Mouse (Mus musculus) adipocyte (in vitro differentiated cells): ENCODE measurements at regions not wholly inside any gene's neighbourhood (a gene's known extent, or its start where the extent isn't known, plus 50 kb on each side); places are given as distances from the start of the nearest gene placed in this dataset.
"Not testable (repeated sequence)": the region's sequence is repeated elsewhere in the genome, so short reads cannot be mapped to it uniquely, and the experiment has no call there.

Experiments
- DNase-seq: peaks from one replicate; pipeline ENCODE4 v3.0.0-alpha.2; 2016; ENCODE audit warnings: low spot score

DNA sequence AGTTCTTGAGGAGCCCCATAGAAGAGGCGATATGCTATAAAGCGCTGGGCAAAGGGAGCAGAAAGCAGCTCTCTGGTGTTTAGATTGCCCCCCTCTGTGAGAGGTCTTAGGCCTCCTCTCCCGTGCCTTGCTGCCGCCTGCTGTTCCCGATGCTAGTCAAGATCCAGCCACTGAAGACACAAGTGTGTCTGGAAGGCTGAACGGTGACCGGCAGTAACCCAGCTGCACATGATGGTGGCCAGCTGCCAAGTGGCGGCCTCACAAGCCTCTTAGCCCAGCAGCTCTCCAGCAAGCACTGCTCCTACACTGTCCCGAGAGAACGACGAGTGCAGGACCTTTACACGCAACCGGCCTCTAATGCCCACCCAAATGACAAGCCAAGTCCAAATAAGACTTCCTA is 104.1 kb upstream of the Abca1 start:
- peak; percentile 91 for DNase-seq

DNA sequence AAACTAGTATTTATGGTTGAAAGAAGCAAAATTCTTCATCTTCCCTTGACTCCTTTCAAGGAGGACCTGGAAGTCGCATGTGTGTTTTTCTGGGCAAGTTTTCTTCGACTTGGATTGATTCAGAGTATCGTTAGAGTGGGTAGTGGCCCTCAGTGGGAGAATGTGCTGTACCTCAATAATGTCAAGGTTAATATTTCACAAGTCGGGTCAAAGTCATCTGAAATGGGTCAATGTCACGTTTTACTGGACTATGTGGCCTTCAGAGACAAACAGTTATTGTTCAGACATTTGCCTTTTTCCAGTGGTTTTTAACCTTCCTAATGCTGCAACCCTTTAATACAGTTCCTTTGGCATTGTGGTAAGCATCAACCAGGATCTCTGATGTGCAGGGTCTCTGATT is 102.8 kb upstream of the Abca1 start:
- no peak for DNase-seq

DNA sequence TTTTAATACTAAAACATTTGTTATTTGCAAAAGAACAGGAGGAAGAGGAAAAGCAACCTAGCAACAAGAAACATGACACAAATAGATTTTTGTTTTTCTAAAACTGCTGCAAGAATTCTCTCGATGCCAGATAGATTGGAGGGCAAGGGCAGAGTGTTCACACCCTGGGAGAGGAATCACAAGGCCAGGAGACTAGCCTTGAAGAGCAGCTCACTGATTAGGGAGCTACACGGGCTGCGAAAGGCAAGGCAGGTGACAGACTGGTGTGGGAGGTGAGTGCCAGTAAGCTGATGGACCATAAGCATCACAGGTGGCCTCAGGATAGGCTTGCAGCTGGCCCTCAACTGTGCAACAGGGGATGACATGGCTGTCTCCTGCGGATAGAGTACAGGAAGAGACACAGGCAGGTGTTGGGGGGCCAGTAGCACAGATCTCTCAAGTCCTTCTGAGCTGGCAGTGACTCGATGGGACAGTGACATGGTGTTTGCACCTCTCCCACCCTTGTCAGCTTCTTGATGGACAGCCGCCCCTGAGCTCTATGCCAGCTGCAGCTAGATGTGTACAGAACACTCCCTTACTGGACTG is 102.0 kb upstream of the Abca1 start:
- DNase-seq = peak; percentile 71

DNA sequence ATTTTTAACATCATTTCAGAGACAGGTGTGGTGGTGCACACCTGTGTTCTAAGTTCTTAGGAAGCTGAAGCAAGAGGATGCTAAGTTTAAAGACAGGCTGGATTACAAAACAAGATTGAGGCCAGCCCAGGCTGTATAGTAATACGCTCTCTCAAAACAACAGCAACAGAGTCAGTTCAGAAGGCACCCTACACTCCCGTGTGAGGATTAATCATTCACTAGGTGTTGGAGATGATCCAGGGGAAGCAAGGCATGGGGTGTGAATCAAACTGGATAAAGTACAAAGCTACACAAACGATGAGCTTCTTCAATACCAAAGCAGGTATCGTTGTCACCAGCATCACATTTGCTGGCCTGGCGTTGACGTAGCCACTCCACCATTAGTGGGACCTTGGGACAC is 99.3 kb upstream of the Abca1 start:
- no peak for DNase-seq

DNA sequence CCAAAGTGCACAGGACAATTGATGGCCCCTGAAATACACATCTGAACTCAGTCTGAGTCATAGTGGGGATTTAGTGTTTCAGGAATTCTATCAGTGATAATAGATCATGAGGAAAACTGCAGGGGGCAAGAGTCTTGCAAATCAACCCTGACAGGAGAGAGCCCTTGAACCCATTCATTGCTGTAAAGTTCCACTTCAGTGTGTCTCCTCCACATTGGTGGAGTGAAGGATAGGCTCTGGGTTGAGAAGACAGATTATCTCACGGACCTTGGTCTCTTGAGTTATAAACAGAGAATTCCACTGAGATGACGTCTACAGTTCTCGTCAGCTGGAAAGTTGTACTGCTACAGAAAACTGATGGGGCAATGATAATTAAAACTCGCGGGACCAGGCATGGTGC is 97.3 kb upstream of the Abca1 start:
- DNase-seq = no peak

DNA sequence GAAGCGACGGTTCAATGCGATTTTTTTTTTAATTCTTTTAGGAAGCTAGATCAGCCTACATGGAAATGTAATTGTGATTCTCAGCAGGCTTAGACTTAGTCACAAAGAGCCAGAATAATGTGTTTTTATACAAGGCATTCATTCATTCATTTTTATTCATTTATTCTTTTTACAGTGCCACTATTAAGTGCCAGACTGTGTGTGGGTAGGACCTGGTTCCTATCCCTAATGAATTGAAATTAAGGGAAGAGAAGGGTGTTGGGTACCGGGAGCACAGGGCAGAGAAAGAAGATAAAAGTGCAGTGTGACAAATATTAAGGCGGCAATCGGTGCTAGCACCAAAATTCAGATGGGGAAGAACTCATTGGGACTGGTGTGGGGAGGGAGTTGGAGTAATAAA is 94.8 kb upstream of the Abca1 start:
- no peak for DNase-seq

DNA sequence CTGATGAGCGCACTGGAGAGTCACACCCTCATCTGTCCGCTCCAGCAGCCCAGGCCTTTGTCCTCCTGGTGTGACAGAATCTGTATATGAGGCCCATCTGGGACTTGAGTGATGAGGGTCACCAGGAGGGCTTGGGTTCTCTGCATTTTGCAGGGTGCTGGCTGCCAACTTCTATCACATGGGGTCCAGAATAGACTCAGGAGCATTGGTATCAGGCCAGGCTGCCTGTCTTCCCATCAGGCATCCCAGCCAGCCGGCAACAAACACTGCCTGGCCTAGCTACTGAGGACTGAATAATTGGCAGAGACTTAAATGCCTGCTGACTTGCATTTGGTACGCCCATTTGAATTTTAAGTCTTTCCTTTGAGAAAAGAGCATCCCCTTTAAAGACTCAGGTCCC is 94.0 kb upstream of the Abca1 start:
- DNase-seq = no peak

DNA sequence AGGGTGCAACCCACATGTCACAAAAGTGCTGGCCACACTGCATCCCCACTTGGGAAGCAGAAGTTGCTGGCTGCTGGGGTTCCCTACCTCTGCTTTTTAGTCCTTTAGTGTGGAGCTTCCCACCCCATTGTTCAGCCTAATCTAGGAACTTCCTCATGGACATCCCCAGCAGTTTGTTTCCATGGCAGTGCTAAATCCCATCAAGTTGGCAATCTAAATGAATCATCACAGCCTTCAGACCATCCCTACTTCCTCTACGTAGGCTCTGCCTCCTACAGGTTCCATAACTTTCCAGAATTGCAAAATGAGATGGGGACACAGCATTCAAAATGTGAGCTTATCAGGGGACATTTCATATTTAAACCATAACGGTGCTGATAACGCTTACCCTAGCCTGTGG is 90.6 kb upstream of the Abca1 start:
- DNase-seq = no peak

DNA sequence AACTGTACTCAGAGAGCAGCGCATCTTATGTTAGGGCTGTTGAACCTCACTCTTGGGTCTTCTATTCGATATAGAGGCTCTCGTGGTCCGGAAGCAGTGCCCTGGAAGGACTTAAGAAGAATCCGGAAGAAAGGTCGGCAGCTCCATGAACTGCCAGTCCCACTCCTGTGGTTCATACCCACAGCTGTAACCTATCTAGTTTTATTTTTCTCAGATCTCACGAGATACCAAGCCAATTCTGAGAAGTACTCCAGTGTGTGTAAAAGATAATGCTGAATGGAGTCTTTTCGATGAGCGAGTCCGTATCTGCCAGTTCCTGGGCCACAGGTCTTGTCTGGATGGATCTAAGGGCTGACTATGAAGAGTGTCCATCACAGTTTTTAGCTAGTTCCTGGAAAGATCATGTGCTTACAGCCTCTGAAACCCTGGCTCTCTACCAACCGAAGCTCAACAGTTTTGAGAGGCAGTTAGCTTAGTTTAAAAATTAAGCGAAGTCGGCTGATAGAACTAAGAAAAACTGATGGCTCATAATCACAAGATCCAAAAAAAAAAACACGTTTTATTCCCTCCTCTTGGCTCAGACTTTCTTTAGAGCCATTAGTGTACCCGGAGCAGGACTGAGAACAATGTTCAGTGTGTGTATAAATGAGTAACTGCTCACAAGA is 86.5 kb upstream of the Abca1 start:
- DNase-seq = peak; percentile 42

DNA sequence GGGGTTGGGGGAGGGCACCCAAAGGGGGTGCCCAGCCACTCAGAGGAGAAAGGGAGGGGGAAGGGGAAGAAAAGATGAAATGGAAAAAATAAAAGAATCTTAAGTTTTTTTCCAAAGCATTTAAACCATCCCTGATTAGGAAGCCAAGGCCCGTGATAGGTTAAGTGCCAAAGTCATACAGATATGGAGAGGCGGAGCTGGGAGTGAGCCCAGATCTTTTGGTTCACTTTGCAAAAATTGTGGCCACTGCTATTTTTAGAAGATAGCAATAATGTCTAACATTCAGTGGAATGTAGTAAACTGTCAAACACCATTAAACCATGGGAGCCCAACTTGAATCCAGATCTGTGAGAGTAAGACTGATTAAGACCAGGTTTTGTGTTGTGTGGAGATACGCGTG is 85.9 kb upstream of the Abca1 start:
- no peak for DNase-seq

DNA sequence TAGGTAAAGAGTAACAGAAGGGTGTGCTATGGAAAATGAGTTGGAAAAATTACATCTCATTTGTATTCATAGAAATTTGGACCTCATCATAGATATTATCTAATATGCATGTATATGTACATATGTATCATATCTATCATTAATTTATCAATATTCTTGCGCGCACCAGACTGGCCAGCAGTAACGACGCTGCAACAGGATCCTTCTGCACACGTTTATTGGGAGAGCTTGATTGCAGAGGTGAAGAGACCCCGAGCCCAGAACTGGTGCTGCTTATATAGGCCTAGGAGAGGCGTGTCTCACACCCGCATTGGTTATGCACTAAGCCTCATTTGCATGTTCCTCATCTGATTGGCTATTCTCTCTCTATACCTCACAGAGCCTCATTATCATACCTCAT is 83.8 kb upstream of the Abca1 start:
- DNase-seq = not testable (repeated sequence)

DNA sequence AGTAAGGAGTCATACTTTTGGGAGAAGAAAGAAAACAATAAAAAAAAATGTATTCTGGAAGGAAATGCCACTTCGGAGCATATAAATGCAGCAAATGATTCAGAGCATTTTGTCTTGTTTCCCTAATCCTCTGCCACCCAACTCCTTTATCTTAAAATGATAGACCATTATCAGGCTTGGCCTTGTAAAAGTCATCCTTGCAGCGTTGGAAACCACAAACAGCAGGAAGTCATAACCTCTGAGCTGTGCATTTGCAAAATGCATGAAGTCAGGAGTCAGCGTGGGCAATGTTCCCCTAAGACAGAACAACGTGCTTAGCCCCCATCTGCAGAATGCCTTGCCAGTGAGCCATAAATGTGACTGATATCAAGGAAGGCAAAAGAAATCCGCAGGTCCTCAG is 80.2 kb upstream of the Abca1 start:
- DNase-seq = no peak

DNA sequence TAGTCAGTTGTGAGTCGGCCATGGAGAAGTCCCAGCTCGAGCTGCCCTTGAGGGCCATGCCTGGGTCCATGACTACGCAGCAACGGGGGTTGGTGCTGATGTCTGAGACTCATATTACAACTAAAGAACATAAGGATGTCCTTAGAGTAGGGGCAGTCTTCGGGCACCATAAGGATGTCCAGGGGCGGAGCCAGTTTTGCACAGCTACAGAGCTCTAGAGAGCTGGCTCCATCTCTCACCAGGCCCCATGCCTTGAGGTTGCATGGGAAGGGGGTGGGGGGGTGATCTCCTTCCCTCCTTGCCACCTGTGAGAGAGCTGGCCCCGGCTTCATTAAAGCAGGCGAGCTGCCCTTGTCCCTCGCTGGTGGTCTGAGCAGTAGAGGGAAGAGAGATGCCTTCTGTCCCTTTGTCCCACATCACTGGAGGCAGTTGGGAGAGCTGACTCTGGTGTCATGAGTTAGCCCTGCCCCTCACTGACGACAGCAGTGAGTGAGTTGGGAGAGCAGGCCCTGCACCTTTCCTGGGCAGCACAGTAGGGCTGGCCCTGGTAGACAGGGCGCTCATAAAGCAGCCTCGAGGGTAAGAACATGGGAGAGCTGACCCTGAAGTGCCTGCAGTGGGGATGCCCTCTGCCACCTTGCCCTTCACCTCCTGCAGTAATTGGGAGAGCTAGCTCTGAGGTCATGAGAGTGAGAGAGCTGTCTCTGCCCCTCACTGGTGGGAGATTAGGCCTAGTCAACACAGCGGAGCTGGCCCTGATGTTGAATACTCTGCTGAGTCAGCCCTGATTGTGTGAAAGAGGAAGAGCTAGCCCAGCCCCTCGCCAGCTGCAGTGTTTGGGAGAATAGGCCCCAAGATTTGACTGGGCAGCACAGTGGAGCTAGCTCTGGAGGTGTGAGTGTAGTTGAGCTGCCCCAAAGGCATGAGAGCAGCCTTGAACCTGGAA is 78.9 kb upstream of the Abca1 start:
- DNase-seq = no peak

DNA sequence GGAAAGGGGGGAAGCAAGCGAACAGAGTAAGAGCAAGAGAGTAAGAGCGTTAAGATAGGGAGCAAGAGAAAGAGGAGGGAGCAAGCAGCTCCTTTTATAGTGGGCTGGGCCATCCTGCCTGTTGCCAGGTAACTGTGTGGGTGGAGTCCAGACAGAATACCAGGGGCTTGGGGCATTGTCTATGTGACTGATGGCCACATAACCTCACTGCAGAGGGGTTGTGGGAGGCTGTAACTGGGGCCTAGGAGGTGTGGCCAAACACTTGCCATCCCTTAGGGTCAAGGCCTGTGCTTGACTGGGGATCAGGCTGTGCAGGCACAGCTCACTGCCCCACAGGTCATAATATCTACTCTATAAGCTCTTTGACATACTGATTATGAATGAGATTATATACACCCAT is 76.2 kb upstream of the Abca1 start:
- no peak for DNase-seq

DNA sequence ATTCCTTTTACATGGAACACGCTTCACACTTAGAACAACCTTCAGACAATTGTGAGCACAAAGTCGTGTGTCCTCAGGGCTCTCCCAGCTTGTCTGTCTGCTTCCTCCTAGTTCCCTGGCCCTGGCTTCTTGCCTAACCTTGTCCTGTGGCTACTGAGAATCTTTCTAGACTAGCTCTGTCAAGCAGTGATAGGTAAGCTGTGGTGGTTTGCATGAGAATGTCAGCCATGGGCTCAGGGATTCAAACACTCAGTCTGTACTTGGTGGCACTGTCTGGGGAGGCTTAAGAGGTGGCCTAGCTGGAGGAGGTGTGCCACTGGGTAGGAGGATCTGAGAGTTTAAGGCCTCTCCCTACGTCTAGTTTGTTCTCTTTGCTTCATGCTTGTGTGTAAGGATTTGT is 72.7 kb upstream of the Abca1 start:
- DNase-seq = peak; percentile 29

DNA sequence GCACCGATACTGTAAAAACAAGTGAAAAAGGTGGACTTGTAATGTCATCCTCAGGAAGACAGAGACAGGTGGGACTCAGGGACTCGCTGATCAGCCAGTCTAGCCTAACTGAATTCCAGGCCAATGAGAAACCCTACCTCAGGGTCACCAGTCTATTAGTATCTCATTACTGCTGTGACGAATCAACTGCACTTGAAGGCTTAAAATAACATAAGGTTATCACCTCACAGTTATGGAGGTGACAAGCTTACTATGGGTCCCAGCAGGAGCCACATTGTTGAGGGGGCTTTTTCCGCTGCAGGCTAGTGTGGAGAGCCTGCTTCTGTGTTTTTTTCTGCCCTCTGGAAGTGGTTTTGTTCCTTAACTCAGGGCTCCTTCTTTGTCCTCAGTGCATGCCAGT is 72.2 kb upstream of the Abca1 start:
- DNase-seq = no peak

DNA sequence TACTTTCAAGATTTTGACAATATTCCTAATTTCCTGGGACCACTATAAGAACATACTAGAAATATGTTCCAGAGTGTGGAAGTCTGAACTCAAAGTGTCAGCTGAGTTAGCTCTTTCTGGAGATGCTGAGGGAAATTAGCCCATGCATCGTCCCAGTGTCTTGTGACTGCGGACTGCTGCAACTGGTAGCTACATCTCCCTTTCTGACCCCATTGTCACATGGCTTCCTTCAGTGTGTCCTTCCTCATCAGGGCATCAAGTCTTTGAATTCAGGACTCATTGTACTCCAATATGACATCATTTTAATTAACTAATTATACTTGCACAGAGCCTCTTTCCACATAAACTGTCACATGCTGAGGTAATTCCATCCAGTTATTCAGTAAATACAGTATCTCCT is 71.4 kb upstream of the Abca1 start:
- no peak for DNase-seq

DNA sequence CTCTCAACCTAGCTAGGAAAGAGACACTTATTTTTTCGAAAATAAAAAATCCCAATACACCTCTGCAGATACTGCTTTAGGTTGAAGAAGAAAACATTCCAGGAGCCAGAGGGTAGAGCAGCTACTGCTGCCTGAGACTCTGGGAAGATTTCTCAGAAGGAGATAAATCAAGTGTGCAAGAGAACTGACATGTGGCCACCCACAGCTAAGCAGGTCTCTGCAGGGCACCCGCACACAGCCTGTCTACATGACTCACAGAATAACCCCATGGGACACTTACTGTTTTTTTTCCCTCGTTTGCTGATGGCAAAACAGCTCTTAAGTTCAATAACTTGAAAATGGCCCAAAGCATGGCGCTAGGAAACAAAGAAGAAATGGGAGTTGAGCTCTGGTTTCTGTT is 68.7 kb upstream of the Abca1 start:
- peak; percentile 83 for DNase-seq

DNA sequence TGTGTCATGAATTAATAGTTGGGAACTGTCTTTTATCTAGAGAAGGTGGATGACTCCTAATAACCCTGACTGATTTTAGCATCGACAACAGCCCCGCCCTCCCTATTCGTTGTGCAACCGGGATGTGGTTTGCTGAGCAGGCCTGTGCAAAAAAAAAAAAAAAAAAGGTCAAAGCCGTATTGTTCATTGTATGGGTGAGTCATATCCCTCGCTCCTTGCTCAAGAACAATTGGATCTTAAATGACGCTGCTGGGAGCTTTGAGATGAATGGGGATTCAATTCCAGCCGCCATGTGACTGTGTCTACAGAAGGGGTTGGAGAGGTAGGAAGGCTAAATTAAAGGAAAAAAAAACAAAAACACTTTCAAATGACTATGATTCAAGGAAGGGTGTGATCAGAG is 68.1 kb upstream of the Abca1 start:
- peak; percentile 82 for DNase-seq

DNA sequence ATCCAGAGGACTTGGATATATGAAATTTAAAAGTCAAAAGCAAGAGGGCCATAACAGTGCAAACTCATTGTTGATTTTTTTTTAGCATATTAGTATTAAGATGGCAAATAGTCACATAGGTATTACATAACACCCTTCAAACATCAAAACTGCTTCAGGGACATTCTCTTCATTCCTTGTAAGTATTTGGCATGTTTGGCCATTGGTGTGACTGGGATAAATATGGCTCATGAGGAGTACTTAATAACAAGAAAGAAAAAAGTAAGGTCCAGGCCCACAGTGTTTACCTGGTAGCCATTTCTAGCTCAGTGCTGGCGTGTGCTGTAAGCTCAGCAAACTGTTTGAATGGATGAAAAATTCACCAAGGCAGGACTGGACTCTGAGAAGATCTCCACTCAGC is 67.4 kb upstream of the Abca1 start:
- no peak for DNase-seq

DNA sequence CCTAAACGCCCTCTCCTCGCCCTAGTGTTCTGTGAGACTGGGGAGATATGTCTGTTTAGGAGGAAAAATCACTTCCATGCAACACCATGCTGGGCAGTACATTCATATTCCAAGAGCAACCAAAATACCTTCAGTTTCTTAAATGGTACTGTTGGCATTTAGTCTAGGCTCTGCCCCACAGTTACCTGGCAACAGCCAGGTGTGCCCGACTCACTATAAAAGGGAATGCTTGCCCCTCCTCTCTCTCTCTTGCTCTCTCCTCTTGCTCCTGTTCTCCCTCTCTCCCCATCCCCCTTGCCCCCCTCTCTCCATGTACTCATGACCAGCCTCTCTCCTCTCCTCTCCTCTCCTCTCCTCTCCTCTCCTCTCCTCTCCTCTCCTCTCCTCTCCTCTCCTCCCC is 66.7 kb upstream of the Abca1 start:
- DNase-seq = no peak

DNA sequence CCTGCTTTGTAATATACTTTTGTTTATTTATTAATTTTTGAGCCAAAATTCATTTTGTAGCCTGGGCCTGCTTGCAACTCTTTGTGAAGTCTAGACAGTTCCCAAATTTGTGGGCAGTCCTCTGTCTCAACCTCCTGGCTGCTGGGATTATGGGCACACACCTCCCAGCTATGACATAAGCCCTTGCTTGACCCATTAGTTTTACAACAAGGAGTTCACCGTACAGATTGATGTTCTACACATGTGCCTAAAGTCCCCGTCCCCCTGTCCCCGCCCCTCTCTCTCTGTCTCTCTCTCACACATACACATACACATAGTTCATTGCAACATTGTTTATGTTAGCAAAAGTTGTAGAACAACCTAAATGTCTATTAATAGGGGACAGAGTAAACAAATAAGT is 63.7 kb upstream of the Abca1 start:
- no peak for DNase-seq

DNA sequence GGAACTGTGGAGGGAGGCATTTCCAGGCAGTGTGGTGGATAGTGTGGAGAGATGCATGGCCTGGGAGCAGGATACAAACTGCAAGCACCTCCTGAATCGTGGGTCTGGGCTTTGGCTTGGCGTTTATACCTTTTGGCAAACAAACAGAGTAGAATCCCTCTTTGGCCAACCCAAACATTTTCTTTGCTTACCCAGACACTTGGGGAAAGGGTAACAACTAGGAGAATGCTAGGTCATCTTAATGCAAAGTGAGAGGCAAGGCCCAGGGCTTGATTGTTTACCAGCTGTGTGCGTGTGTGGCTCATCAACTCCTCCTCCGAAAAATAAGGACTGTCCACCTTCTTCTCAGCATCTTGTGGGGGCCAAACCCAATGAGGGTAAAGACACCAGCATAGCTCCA is 61.1 kb upstream of the Abca1 start:
- peak; percentile 52 for DNase-seq
